Mouse (Mus musculus): ENCODE data around the gene Nosip. TPM values are rescaled to one million over a fixed set of nuclear protein-coding genes. Genes with fewer than 3 reads are reported as not detected.
"Not testable (repeated sequence)": the region's sequence is repeated elsewhere in the genome, so short reads cannot be mapped to it uniquely, and the experiment has no call there.

The Nosip gene
- polyA plus RNA-seq, 1 experiment = 165 TPM

DNA sequence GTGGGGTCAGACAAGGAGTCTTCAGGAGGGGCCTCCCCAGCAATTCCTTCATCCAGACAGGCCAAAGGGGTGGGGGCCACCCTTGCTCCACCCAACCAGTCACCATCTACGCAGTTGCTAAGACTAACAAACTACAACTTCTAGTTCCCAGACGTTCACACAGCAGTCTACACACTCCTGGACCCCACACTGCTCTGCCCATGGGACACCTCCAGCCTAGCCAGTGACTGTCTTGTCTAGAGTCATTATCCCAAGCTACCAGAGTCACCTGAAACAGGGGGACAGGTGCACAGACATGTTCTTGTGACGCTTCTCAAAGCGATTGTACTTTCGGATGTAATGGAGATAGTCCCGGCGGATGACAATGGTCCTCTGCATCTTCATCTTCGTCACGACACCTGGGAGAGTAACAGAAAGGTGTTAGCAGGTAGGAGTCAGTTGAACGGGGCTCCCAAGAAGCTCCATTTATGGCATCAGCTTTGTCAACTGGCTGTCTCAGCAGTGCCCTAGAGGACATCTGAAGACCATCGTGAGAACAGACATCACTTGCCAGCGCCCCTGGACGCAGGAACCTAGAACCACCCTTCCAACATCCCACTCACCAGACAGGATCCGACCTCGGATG, 60.4 kb downstream of the Nosip start:
- Histone ChIP-seq H3K4me3 (ENCODE audit: control insufficient read depth, insufficient read depth, low read length) (peak overlapping the region; percentile 79), H3K4me1 (replicated peaks; ENCODE audit: control insufficient read depth, insufficient read depth, low read length) (peaks cover 60% of the 10 kb centered on the region), H3K27me3 (ENCODE audit: control insufficient read depth, insufficient read depth, low read length) (no peaks in the 10 kb centered on the region), H3K36me3 (ENCODE audit: control insufficient read depth, insufficient read depth, low read length) (peaks cover 37% of the 10 kb centered on the region), H3K27ac (ENCODE audit: control insufficient read depth, insufficient read depth, low read length) (peak overlapping the region; percentile 97)
- DNase-seq = no peak
- TF ChIP-seq CTCF (IDR thresholded peaks at IDR 0.05; ENCODE audit: borderline replicate concordance, control insufficient read depth, extremely low read depth, insufficient read depth, low read length, poor library complexity) = no peak
- no peak for TF ChIP-seq POLR2A (IDR thresholded peaks at IDR 0.05; ENCODE audit: control insufficient read depth, extremely low read depth, insufficient read depth, low read length, poor library complexity)
- WGBS = 76% methylated on average over 15 of the region's 15 CpGs

DNA sequence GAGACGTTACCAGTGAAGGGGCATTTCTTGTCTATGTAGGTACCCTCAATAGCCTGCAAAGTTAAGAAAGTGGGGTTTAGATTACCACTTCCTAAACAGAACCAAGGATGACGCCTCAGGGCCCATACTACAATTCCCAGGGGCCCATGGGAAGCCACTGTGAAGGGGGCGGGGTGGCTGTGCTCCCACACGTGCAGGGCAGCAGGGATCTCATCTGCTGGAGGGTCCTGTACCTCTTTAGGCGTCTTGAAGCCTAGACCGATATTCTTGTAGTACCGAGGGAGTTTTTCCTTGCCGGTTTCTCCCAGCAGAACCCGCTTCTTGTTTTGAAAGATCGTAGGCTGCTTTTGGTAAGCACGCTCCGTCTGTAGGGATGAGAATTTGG, 60.9 kb downstream of the Nosip start:
- H3K4me1 ChIP-seq (replicated peaks; ENCODE audit: control insufficient read depth, insufficient read depth, low read length) = peaks cover 60% of the 10 kb centered on the region
- TF ChIP-seq CTCF (IDR thresholded peaks at IDR 0.05; ENCODE audit: borderline replicate concordance, control insufficient read depth, extremely low read depth, insufficient read depth, low read length, poor library complexity) (no peak), POLR2A (IDR thresholded peaks at IDR 0.05; ENCODE audit: control insufficient read depth, extremely low read depth, insufficient read depth, low read length, poor library complexity) (no peak)

DNA sequence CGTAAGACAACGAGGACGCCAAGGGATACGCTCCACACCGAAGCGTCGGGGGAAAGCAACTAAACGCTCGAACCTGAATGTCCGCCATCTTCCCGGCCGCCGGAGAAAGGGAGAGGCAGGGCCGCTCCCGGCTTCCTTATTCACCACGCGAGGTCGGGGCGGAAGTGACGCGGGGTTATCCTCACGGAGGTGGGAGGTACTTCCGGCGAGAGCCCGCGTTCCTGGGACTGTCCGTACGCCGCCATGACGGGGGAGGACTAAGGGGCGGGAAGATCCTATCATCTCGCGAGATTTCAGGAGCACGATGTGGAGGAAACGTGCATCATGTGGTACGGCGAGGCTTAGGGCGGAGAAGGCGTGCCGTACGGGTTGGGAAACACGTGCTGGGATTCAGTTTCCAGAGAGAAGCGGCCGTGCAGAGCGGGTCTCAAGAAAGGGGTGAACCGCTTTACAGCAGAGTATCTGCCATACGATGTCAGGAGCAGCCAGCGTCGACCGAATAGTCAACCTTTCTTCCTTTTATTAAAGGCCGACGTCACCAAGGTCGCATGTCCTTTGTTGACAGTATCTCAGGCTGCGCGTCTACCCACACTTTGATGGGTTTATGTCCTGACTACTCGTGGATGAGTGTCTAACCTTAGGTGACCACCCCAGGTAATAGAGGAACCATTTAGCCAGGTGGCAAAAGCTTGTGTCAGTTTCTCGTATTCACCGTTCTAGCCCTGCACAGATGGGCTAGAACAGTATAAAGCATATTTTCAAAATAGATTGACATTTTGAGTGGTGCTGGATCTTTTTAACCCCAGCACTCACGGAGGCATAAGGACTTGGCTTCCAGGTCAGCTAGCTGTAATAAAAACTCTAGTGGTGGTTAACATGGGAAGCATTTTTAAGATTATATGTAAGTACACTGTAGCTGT, 62.3 kb downstream of the Nosip start, which contains the start of gene Rps11:
Rps11 (minus strand) TSS at position 216 of the 920 bp plus-strand sequence.
- TF ChIP-seq CTCF (IDR thresholded peaks at IDR 0.05; ENCODE audit: borderline replicate concordance, control insufficient read depth, extremely low read depth, insufficient read depth, low read length, poor library complexity) = peak; percentile 65; the same call in 1 of the 2 replicates
- TF ChIP-seq POLR2A (IDR thresholded peaks at IDR 0.05; ENCODE audit: control insufficient read depth, extremely low read depth, insufficient read depth, low read length, poor library complexity) = peak; percentile 85
- H3K4me3 ChIP-seq (ENCODE audit: control insufficient read depth, insufficient read depth, low read length) = peak within 1 kb of the TSS; percentile 79
- no peaks in the 10 kb centered on the region for H3K27me3 ChIP-seq (ENCODE audit: control insufficient read depth, insufficient read depth, low read length)
- DNase-seq = peak; percentile 98
- WGBS = 2% methylated on average over 59 of the region's 59 CpGs
- peaks cover 37% of the 10 kb centered on the region for H3K36me3 ChIP-seq (ENCODE audit: control insufficient read depth, insufficient read depth, low read length)
- H3K27ac ChIP-seq (ENCODE audit: control insufficient read depth, insufficient read depth, low read length) = peak within 1 kb of the TSS; percentile 97
- peaks cover 60% of the 10 kb centered on the region for H3K4me1 ChIP-seq (replicated peaks; ENCODE audit: control insufficient read depth, insufficient read depth, low read length)

More for the DNA sequence above, 60.9 kb downstream of the Nosip start:
- no peak for DNase-seq
- peaks cover 37% of the 10 kb centered on the region for H3K36me3 ChIP-seq (ENCODE audit: control insufficient read depth, insufficient read depth, low read length)
- peak overlapping the region; percentile 79 for H3K4me3 ChIP-seq (ENCODE audit: control insufficient read depth, insufficient read depth, low read length)
- H3K27me3 ChIP-seq (ENCODE audit: control insufficient read depth, insufficient read depth, low read length) = no peaks in the 10 kb centered on the region
- WGBS = 12% methylated on average over 12 of the region's 12 CpGs
- H3K27ac ChIP-seq (ENCODE audit: control insufficient read depth, insufficient read depth, low read length) = peak overlapping the region; percentile 97

DNA sequence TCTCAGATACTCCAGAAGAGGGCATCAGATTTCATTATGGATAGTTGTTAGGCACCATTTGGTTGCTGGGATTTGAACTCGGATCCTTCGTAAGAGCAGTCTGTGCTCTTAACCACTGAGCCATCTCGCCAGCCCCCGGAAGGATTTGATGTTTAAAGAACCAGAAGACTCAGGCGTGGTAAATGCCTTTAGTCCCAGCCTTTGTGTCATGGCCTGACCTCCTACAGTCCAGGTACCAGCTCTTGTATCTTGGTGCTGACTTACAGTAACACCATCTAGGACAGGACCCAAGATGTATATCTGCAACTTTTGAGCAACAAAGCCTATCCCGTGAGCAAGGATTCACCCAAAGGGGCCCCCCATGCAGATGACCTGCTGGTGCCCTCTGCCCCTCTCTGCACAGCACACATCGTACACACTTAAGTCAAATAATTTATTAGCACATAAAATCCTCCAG, 62.9 kb downstream of the Nosip start:
- TF ChIP-seq CTCF (IDR thresholded peaks at IDR 0.05; ENCODE audit: borderline replicate concordance, control insufficient read depth, extremely low read depth, insufficient read depth, low read length, poor library complexity) = no peak
- no peak for TF ChIP-seq POLR2A (IDR thresholded peaks at IDR 0.05; ENCODE audit: control insufficient read depth, extremely low read depth, insufficient read depth, low read length, poor library complexity)
- Histone ChIP-seq H3K27ac (ENCODE audit: control insufficient read depth, insufficient read depth, low read length) (no peak overlapping the region), H3K27me3 (ENCODE audit: control insufficient read depth, insufficient read depth, low read length) (no peaks in the 10 kb centered on the region), H3K36me3 (ENCODE audit: control insufficient read depth, insufficient read depth, low read length) (peaks cover 37% of the 10 kb centered on the region), H3K4me3 (ENCODE audit: control insufficient read depth, insufficient read depth, low read length) (no peak overlapping the region), H3K4me1 (replicated peaks; ENCODE audit: control insufficient read depth, insufficient read depth, low read length) (peaks cover 56% of the 10 kb centered on the region)
- DNase-seq = no peak
- WGBS = 76% methylated on average over 7 of the region's 7 CpGs

DNA sequence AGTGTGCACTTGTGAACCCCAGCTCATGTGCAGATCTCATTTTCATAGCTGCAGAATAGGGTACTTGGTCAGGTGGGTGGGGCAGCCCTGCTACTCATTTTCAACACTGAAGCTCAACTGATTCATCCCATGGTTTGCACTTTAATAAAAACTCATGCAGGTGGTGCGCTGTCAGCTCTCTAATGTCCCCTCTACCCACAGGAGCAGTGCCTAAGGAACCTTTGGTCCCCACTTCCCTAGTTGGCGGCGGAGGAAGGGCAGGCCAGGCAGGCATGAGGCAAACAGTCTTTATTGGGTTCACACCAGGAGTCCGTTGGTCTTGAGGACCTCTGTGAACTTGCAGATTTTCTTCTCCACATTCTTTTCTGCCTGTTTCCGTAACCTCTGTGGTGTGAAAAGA, 63.4 kb downstream of the Nosip start:
- not testable (repeated sequence) for H3K27ac ChIP-seq (ENCODE audit: control insufficient read depth, insufficient read depth, low read length); H3K27me3 ChIP-seq (ENCODE audit: control insufficient read depth, insufficient read depth, low read length); DNase-seq; H3K4me3 ChIP-seq (ENCODE audit: control insufficient read depth, insufficient read depth, low read length)
- peaks cover 37% of the 10 kb centered on the region for H3K36me3 ChIP-seq (ENCODE audit: control insufficient read depth, insufficient read depth, low read length)
- peaks cover 51% of the 10 kb centered on the region for H3K4me1 ChIP-seq (replicated peaks; ENCODE audit: control insufficient read depth, insufficient read depth, low read length)
- WGBS = 90% methylated on average over 5 of the region's 5 CpGs

DNA sequence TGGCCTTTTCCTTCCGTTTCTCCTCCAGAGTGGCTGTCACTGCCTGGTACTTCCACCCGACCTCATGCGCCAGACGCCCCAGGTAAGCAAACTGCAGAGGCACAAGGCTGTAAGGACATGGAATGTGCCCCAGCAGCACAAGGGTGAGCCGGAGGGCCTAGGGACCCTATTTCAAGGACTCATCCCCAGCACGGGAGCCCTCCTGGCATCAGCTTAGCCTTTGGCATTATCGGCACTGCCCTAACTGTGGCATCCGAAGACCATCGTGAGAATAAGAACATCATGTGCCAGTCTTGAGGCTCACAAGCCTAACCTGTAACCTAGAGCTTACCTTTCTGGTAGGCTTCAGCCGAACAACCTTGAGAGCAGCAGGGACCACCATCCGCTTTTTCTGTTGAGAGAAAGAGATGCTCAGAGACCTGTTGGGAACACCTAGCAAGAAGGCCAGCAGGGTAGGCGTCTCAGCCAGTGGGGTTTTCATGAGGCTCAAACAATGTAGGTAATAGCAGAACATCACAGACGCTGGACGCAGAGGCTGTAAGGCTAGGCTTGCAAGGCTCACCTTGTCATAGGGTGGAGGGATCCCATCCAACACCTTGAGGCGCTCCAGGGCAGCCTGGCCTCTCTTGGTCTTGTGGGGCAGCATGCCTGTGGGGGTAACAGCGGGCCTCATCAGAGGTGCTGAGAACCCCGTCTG, 64.1 kb downstream of the Nosip start:
- no peak overlapping the region for H3K4me3 ChIP-seq (ENCODE audit: control insufficient read depth, insufficient read depth, low read length)
- no peak for DNase-seq
- no peak for TF ChIP-seq POLR2A (IDR thresholded peaks at IDR 0.05; ENCODE audit: control insufficient read depth, extremely low read depth, insufficient read depth, low read length, poor library complexity)
- no peak for TF ChIP-seq CTCF (IDR thresholded peaks at IDR 0.05; ENCODE audit: borderline replicate concordance, control insufficient read depth, extremely low read depth, insufficient read depth, low read length, poor library complexity)
- 92% methylated on average over 17 of the region's 17 CpGs for WGBS
- H3K4me1 ChIP-seq (replicated peaks; ENCODE audit: control insufficient read depth, insufficient read depth, low read length) = peaks cover 49% of the 10 kb centered on the region
- H3K36me3 ChIP-seq (ENCODE audit: control insufficient read depth, insufficient read depth, low read length) = peaks cover 37% of the 10 kb centered on the region
- no peak overlapping the region for H3K27ac ChIP-seq (ENCODE audit: control insufficient read depth, insufficient read depth, low read length)
- H3K27me3 ChIP-seq (ENCODE audit: control insufficient read depth, insufficient read depth, low read length) = no peaks in the 10 kb centered on the region
